Mouse (Mus musculus) heart, embryonic 13.5 days (tissue): ENCODE results near the gene Deaf1. TPM values are rescaled to one million over a fixed set of nuclear protein-coding genes. Genes with fewer than 3 reads are reported as not detected.
A peak's percentile ranks its signal among the peaks of the same experiment; 100 is the strongest.

ENCODE experiments used
- ATAC-seq: fragments of 200-750 bp; cut with Nextera tagmentation; 2 replicates; pipeline ENCODE4 v1.8.0; 2017; ENCODE audit warnings: moderate TSS enrichment; ENCODE audit not compliant: insufficient number of reproducible peaks, low FRiP score, low TSS enrichment; ENCODE audit errors: extremely low read depth
- H3K27ac ChIP-seq: fragments of 300-500 bp; sonication (generic); replicated peaks from 2 replicates; pipeline ENCODE4 v1.5.1; 2015; ENCODE audit warnings: moderate library complexity, mild to moderate bottlenecking, inconsistent platforms
- H3K27me3 ChIP-seq: fragments of 300-500 bp; sonication (generic); replicated peaks from 2 replicates; pipeline ENCODE4 v1.6.1; 2015; ENCODE audit warnings: mild to moderate bottlenecking, inconsistent platforms
- H3K36me3 ChIP-seq: fragments of 300-500 bp; sonication (generic); 2 replicates; pipeline ENCODE4 v1.6.1; 2015; ENCODE audit warnings: mild to moderate bottlenecking, inconsistent platforms
- H3K4me1 ChIP-seq: fragments of 300-500 bp; sonication (generic); 2 replicates; pipeline ENCODE4 v1.6.1; 2015; ENCODE audit warnings: inconsistent platforms
- H3K4me2 ChIP-seq: fragments of 300-500 bp; sonication (generic); 2 replicates; pipeline ENCODE4 v1.6.1; 2015; ENCODE audit warnings: inconsistent platforms, mild to moderate bottlenecking, moderate library complexity
- H3K4me3 ChIP-seq: fragments of 300-500 bp; sonication (generic); 2 replicates; pipeline ENCODE4 v1.5.1; 2015; ENCODE audit warnings: moderate library complexity, mild to moderate bottlenecking, inconsistent platforms
- H3K9ac ChIP-seq: fragments of 300-500 bp; sonication (generic); 2 replicates; pipeline ENCODE4 v1.6.1; 2015; ENCODE audit warnings: inconsistent platforms, mild to moderate bottlenecking, moderate library complexity
- H3K9me3 ChIP-seq: fragments of 300-500 bp; sonication (generic); 2 replicates; pipeline ENCODE4 v1.6.1; 2016; ENCODE audit warnings: inconsistent platforms
- WGBS: fragments of 180-500 bp; shearing (Covaris S2); methylation state at CpG from one replicate; pipeline ENCODE4 v1.1.7; 2015; ENCODE audit warnings: mixed read lengths; 5-methylcytosine and 5-hydroxymethylcytosine counted together
- polyA plus RNA-seq: library from polyadenylated mRNA; unstranded; fragments of >200 nt; fragmentation: Nextera tagmentation; extraction: Ambion mirVana; gene quantifications from 2 replicates; pipeline ENCODE4 v1.2.1, GENCODE M21; 2015

Deaf1 gene
- polyA plus RNA-seq, 1 experiment from 2014 or later = 35.5 TPM

- Histone ChIP-seq H3K4me2 (no peak overlapping the region), H3K4me3 (no peak overlapping the region), H3K9me3 (no peaks in the 10 kb centered on the region), H3K27me3 (peaks cover 57% of the 10 kb centered on the region), H3K27ac (no peak overlapping the region), H3K9ac (no peak overlapping the region), H3K4me1 (no peaks in the 10 kb centered on the region), H3K36me3 (no peaks in the 10 kb centered on the region)
- 67% methylated on average over 14 of the region's 14 CpGs for WGBS
- ATAC-seq = no peak
These were observed 29.5 kb upstream of the Deaf1 start for GRCm38 (mm10) chr7:141356971-141357370.

DNA sequence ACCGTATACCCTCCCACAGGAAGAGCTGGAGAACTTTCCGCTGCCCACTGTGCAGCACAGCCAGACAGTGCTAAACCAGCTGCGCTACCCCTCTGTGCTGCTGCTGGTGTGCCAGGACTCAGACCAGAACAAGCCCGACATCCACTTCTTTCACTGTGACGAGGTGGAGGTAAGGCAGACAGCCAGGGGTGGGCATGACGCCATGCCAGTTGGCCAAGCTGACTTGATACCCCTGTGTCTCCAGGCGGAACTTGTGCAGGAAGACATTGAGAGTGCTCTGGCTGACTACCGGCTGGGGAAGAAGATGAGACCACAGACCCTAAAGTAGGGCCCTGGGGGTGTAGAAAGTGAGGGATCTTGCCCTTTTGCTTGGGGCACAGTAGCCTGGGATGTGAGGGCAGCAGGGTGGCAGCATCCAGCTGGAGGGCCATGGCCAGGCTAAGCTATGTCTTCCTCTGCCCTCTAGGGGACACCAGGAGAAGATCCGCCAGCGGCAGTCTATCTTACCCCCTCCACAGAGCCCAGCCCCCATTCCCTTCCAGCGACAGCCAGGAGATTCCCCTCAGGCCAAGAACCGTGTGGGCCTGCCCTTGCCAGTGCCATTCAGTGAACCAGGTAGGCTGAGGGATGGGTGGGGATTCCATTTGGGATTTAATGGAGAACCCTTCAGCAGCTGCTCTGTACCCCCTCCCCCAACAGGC lies 28.3 kb upstream of the Deaf1 start:
- Histone ChIP-seq H3K4me1 (no peaks in the 10 kb centered on the region), H3K36me3 (no peaks in the 10 kb centered on the region), H3K4me2 (no peak overlapping the region), H3K9me3 (no peaks in the 10 kb centered on the region), H3K9ac (no peak overlapping the region), H3K27ac (no peak overlapping the region), H3K4me3 (no peak overlapping the region), H3K27me3 (peaks cover 45% of the 10 kb centered on the region)
- ATAC-seq = no peak
- 53% methylated on average over 12 of the region's 12 CpGs for WGBS

- Histone ChIP-seq H3K9me3 (no peaks in the 10 kb centered on the region), H3K4me2 (no peak overlapping the region), H3K36me3 (no peaks in the 10 kb centered on the region), H3K4me3 (no peak overlapping the region), H3K4me1 (no peaks in the 10 kb centered on the region), H3K27me3 (peaks cover 37% of the 10 kb centered on the region), H3K9ac (no peak overlapping the region), H3K27ac (no peak overlapping the region)
- ATAC-seq = no peak
- 73% methylated on average over 8 of the region's 8 CpGs for WGBS
These were observed 27.6 kb upstream of the Deaf1 start for GRCm38 (mm10) chr7:141355051-141355450.

GRCm38 (mm10) chr7:141351061-141351460 lies 23.6 kb upstream of the Deaf1 start:
- 69% methylated on average over 6 of the region's 6 CpGs for WGBS
- Histone ChIP-seq H3K9ac (no peak overlapping the region), H3K27me3 (peaks cover 9% of the 10 kb centered on the region), H3K36me3 (no peaks in the 10 kb centered on the region), H3K9me3 (no peaks in the 10 kb centered on the region), H3K27ac (no peak overlapping the region), H3K4me2 (no peak overlapping the region), H3K4me3 (no peak overlapping the region), H3K4me1 (no peaks in the 10 kb centered on the region)
- ATAC-seq = no peak

- Histone ChIP-seq H3K4me1 (no peaks in the 10 kb centered on the region), H3K4me3 (no peak overlapping the region), H3K4me2 (no peak overlapping the region), H3K9ac (no peak overlapping the region), H3K9me3 (no peaks in the 10 kb centered on the region), H3K27ac (no peak overlapping the region), H3K36me3 (no peaks in the 10 kb centered on the region), H3K27me3 (peaks cover 4% of the 10 kb centered on the region)
- ATAC-seq = no peak
- WGBS = 84% methylated on average over 5 of the region's 5 CpGs
These were observed 17.3 kb upstream of the Deaf1 start for GRCm38 (mm10) chr7:141344787-141345186.

DNA sequence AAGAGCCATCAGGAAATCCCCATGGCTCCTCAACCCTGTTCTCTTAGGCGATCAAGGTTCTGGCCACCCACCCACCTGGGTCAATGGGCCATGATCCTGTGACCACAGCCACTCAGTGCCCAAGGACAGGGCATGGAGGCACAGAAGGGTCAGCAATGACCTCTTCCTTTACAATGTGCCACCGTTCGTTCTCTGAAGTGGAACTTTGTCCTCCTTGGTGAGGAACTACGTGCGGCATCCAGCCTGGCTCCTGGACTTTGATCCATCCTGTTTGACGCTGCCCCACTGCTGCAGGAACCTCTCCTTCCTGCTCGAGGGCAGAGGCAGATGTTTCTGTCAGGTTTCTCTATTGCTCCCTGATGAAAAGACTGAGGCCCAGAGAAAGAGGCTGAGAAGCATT lies 16.2 kb upstream of the Deaf1 start:
- Histone ChIP-seq H3K27me3 (peaks cover 14% of the 10 kb centered on the region), H3K27ac (no peak overlapping the region), H3K36me3 (no peaks in the 10 kb centered on the region), H3K4me1 (peaks cover 5% of the 10 kb centered on the region), H3K9me3 (no peaks in the 10 kb centered on the region), H3K9ac (no peak overlapping the region), H3K4me3 (no peak overlapping the region), H3K4me2 (no peak overlapping the region)
- 63% methylated on average over 7 of the region's 7 CpGs for WGBS
- no peak for ATAC-seq

DNA sequence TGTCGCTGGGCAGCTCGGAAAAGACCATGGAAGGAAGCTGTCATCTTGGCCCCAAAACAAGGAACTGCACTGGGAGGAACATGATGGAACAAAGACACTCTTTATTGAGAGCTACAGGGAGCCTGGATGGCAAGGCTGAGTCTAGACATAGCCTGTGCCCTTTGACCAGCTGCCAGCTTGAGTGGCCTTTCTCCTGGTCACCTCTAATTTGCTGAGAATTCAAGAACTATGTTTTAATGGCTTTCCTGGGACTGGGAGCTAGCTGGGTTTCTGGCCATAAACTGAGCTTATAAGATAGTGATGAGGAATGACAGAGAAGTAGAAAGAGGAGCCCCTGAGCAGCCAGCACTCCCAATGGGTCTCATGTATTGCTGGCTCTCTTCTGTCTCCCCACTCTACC lies 15.7 kb upstream of the Deaf1 start:
- Histone ChIP-seq H3K9me3 (no peaks in the 10 kb centered on the region), H3K4me3 (no peak overlapping the region), H3K27me3 (peaks cover 19% of the 10 kb centered on the region), H3K36me3 (no peaks in the 10 kb centered on the region), H3K4me2 (no peak overlapping the region), H3K9ac (no peak overlapping the region), H3K27ac (no peak overlapping the region), H3K4me1 (peaks cover 8% of the 10 kb centered on the region)
- ATAC-seq = no peak
- 65% methylated on average over 2 of the region's 2 CpGs for WGBS

DNA sequence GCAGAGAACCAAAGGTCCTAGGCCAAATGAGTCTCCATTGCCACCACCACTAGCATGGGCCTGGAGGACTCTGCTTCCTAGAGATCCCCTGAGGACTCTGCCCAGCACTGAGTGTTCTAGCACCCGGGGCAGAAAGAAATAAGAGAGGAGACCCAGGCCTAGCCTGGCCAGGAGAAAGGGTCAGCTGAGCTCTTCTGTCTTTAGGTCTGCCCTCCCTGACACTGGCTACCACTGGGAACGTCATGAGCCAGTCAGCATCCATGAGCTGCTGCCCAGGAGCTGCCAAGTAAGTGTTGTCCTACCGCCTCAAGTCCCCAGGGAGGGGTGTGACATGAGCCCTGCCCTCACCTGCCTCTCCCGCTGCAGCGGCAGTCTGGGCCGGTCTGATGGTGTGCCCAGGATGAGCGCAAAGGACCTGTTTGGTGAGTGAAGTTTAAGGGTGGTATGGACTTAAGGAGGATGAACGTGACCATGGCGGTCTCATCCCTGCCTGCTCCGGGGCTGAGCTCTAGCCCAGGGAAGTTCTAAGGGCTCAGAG lies 14.3 kb upstream of the Deaf1 start:
- peaks cover 11% of the 10 kb centered on the region for H3K4me1 ChIP-seq
- no peak overlapping the region for H3K4me2 ChIP-seq
- H3K4me3 ChIP-seq = no peak overlapping the region
- no peak for ATAC-seq
- 74% methylated on average over 10 of the region's 10 CpGs for WGBS
- peaks cover 28% of the 10 kb centered on the region for H3K27me3 ChIP-seq
- H3K36me3 ChIP-seq = no peaks in the 10 kb centered on the region
- H3K9me3 ChIP-seq = no peaks in the 10 kb centered on the region
- no peak overlapping the region for H3K27ac ChIP-seq
- no peak overlapping the region for H3K9ac ChIP-seq

GRCm38 (mm10) chr7:141340476-141340875 lies 13.0 kb upstream of the Deaf1 start:
- peak overlapping the region; percentile 30; the same call in 1 of the 2 replicates for H3K9ac ChIP-seq
- H3K9me3 ChIP-seq = no peaks in the 10 kb centered on the region
- no peak for ATAC-seq
- peaks cover 28% of the 10 kb centered on the region for H3K27me3 ChIP-seq
- H3K4me2 ChIP-seq = no peak overlapping the region
- H3K4me3 ChIP-seq = no peak overlapping the region
- H3K36me3 ChIP-seq = peaks cover 7% of the 10 kb centered on the region
- no peak overlapping the region for H3K27ac ChIP-seq
- peaks cover 11% of the 10 kb centered on the region for H3K4me1 ChIP-seq
- WGBS = 72% methylated on average over 6 of the region's 6 CpGs

- Histone ChIP-seq H3K4me2 (no peak overlapping the region), H3K36me3 (peaks cover 7% of the 10 kb centered on the region), H3K9me3 (no peaks in the 10 kb centered on the region), H3K27ac (no peak overlapping the region), H3K4me1 (peaks cover 11% of the 10 kb centered on the region), H3K27me3 (peaks cover 28% of the 10 kb centered on the region), H3K4me3 (no peak overlapping the region), H3K9ac (peak overlapping the region; percentile 30; the same call in 1 of the 2 replicates)
- WGBS = 81% methylated on average over 7 of the region's 7 CpGs
- ATAC-seq = no peak
These were observed 12.5 kb upstream of the Deaf1 start for GRCm38 (mm10) chr7:141340023-141340422.

DNA sequence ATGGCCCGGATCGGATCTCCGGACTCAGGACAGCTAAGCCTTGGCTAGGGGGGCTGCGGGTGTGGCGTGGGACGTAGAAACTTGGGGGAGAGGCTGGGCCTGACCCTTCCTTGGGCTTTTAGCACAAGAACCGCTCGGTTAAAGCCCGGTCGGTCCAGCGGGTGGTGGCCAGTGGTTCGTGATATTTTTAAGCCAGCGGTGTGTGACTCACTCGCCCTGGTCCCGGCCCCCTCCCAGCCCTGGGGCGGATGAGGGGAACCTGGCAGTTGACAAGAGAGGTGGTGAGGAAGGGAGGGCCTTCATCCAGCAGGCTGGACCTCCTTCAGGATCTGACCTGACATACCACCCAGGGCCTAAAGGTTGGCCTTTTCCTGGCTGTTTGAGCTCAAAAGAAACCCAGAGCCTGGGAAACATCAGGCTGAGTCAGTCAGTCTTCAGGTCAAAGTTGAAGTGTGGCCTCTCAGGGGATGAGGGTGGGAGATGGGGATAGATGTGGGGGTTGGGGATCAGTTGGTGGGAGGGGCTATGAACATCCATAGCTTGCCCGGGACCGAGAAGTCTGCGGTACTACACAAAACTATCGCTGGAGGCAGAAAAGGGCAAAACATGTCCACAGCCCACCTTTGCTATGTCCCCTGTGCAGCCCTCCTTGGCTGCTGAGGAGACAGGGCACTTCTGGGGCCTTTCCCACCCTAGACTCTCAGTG lies 11.9 kb upstream of the Deaf1 start:
- peak overlapping the region; percentile 30 for H3K4me3 ChIP-seq
- H3K4me1 ChIP-seq = peaks cover 11% of the 10 kb centered on the region
- peaks cover 14% of the 10 kb centered on the region for H3K36me3 ChIP-seq
- ATAC-seq = no peak
- H3K9me3 ChIP-seq = no peaks in the 10 kb centered on the region
- no peak overlapping the region for H3K27ac ChIP-seq
- 29% methylated on average over 20 of the region's 20 CpGs for WGBS
- peak overlapping the region; percentile 77 for H3K9ac ChIP-seq
- H3K27me3 ChIP-seq = peaks cover 28% of the 10 kb centered on the region
- peak overlapping the region; percentile 69 for H3K4me2 ChIP-seq
